Mouse (Mus musculus): ENCODE results near the gene Ube2z.

DNA sequence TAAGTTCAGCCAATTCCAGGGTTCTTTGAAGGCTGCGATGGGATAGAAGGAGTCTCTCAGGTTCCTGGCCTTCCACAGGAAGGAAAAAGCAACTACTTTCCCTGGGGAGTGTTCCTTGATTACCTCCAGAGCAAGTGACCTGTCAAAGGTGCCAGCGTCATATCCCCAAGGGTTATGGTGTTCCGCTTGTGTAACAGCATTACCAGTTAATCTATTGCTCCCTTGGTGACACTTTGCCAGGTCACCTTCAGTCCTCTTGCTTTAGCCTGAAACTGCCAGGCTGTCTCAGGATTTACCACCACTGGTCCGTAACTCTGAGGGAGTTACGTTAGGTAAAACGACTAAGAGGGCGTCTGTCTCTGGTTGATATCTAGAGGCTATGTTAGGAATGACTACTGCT is 5.2 kb upstream of the Ube2z start:
- no peak for TF ChIP-seq CTCF (IDR thresholded peaks at IDR 0.05; ENCODE audit: low read depth)
- no peak for TF ChIP-seq EP300 (IDR thresholded peaks at IDR 0.05; ENCODE audit: low read depth)
